Mouse (Mus musculus): Measurements from ENCODE around the gene Nat8f2. TPM values are rescaled to one million over a fixed set of nuclear protein-coding genes. Genes with fewer than 3 reads are reported as not detected.
"Not testable (repeated sequence)": the region's sequence is repeated elsewhere in the genome, so short reads cannot be mapped to it uniquely, and the experiment has no call there.

The Nat8f2 gene
- total RNA-seq, 2 experiments from 2014 or later = 1.4 to 2.4 TPM

GRCm38 (mm10) chr6:85834504-85835100 is 34.4 kb downstream of the Nat8f2 start:
- not testable (repeated sequence) for DNase-seq (ENCODE audit: low spot score in 2 of 2)

GRCm38 (mm10) chr6:85831796-85832321 is 37.1 kb downstream of the Nat8f2 start, which contains the start of gene Nat8:
Gene Nat8 (minus strand): TSS chr6:85832082.
- no peak for DNase-seq (ENCODE audit: low spot score in 2 of 2)
- intact Hi-C loops (cut with DNase I) = no loop called here

More at GRCm38 (mm10) chr6:85834504-85835100, 34.4 kb downstream of the Nat8f2 start:
- intact Hi-C loops (cut with DNase I) = not testable (repeated sequence)

- intact Hi-C loops (cut with DNase I) = no loop called here
- DNase-seq (ENCODE audit: low spot score in 2 of 2) = no peak
Observed at GRCm38 (mm10) chr6:85829462-85829861, 39.5 kb downstream of the Nat8f2 start.

GRCm38 (mm10) chr6:85825886-85826285 is 43.1 kb downstream of the Nat8f2 start:
- intact Hi-C loops (cut with DNase I) = no loop called here
- DNase-seq (ENCODE audit: low spot score in 2 of 2) = no peak

- no peak for DNase-seq (ENCODE audit: low spot score in 2 of 2)
- intact Hi-C loops (cut with DNase I) = no loop called here
Observed at GRCm38 (mm10) chr6:85823382-85824090, 45.4 kb downstream of the Nat8f2 start.

- DNase-seq (ENCODE audit: low spot score in 2 of 2) = no peak
- intact Hi-C loops (cut with DNase I) = no loop called here
Observed at GRCm38 (mm10) chr6:85822286-85822685, 46.7 kb downstream of the Nat8f2 start.

GRCm38 (mm10) chr6:85820837-85821236 is 48.1 kb downstream of the Nat8f2 start, which contains the start of the genes Nat8f6 and Nat8f5:
Gene Nat8f6 (minus strand): TSS chr6:85820954.
Gene Nat8f5 (minus strand): TSS chr6:85820972.
- no peak for DNase-seq (ENCODE audit: low spot score in 2 of 2)
- intact Hi-C loops (cut with DNase I) = no loop called here

GRCm38 (mm10) chr6:85818338-85818737 is 50.6 kb downstream of the Nat8f2 start:
- no peak for DNase-seq (ENCODE audit: low spot score in 2 of 2)
- intact Hi-C loops (cut with DNase I) = no loop called here

Other genes starting within 250 kb of the Nat8f2 start
- 1 to 10 TPM; 3.4 to 4.2 TPM for gene Nat8f7, start 156.0 kb downstream of the Nat8f2 start, total RNA-seq (2021)
- gene Nat8f3, start 103.4 kb downstream of the Nat8f2 start, total RNA-seq (2021) = 1 to 10 TPM; 3.1 to 3.7 TPM
- 1 to 10 TPM; 1.1 to 2.8 TPM for gene Nat8f6, start 48.2 kb downstream of the Nat8f2 start, total RNA-seq (2021)
- 1 to 10 TPM; 5.8 to 6.0 TPM for gene Nat8f5, start 48.2 kb downstream of the Nat8f2 start, total RNA-seq (2021)
- 1 to 10 TPM; 2.7 to 3.6 TPM for gene Nat8, start 37.1 kb downstream of the Nat8f2 start, total RNA-seq (2021)
- gene Nat8f4, start 35.7 kb upstream of the Nat8f2 start, total RNA-seq (2021) = 1 to 10 TPM; 6.5 to 8.3 TPM
- gene Tprkb, start 42.7 kb upstream of the Nat8f2 start, total RNA-seq (2021) = 10 to 100 TPM; 52.3 to 53.2 TPM
- gene Nat8f1, start 46.5 kb upstream of the Nat8f2 start, total RNA-seq (2021) = 10 to 100 TPM; 25.0 to 28.3 TPM
- 10 to 100 TPM; 47.4 to 96.1 TPM for gene Dusp11, start 92.5 kb upstream of the Nat8f2 start, total RNA-seq (2021)
- not detected for gene Figla, start 147.0 kb upstream of the Nat8f2 start, total RNA-seq (2021)
- gene Add2, start 159.5 kb upstream of the Nat8f2 start, total RNA-seq (2021) = 100 to 1,000 TPM; 220 to 232 TPM

Measured in left cerebral cortex, postnatal 36 days (tissue).